Mouse (Mus musculus): ENCODE data around the gene Vwa3a. TPM values are rescaled to one million over a fixed set of nuclear protein-coding genes. Genes with fewer than 3 reads are reported as not detected.

Gene Vwa3a
- total and polyA plus RNA-seq, 2 experiments from 2014 or later: 2.5 to 5.0 TPM

DNA sequence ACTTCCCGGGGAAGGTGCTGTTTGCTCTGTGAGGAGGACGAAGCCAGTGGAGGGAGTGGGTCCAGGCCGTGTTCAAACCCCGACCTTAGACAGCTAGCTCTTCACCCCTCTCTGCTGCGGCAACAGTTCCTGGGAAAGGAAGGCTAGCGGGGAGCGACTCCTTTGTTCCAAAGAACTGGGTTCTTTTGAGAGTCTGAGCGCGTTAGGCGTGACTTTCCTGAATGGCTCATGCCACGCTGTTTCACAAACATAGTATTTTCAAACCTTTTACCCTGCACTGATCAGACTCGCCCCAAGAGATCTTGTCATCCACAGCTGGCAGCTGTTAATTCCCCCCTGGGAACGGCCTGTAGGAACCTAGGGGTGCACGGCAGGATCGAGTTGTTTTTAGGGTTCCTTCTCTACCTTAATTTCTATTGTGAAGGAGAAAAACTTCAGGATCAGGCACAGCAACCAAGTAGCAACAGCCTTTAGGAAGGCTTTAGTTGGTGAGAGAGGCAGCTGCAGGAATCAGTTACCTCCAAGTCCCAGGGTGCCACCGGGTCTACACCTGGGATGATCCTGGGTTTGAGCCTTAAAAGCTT, 104.8 kb downstream of the Vwa3a start:
- DNase-seq: no peak

DNA sequence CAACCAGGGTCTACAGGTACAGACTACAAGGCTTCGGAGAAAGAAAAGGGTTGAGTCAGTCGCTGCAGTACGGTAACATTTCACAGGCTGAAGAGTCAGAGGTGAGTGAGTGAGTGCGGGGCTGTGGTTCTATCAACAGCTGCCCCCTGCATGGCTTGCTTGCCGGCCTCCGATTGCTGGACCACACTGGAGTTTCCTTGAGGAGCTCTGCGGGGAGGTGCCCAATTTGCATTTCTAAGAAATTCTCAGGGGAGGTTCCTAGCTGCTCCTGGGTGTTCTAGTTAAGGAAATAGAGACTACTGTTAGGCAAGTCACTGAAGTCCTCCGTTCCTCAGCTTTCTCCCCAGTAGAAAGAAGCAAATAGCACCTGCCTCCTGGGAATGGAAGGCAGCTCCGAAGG, 105.6 kb downstream of the Vwa3a start:
- TF ChIP-seq CTCF (IDR thresholded peaks at IDR 0.05; ENCODE audit: low read depth): no peak
- DNase-seq (no peak), ATAC-seq (no peak)
- 15% methylated on average over 9 of the region's 9 CpGs for WGBS
- Histone ChIP-seq H3K27me3 (ENCODE audit: insufficient read depth, low read length) (no peaks in the 10 kb centered on the region), H3K4me1 (ENCODE audit: insufficient read depth) (no peaks in the 10 kb centered on the region; the same call in 1 of the 2 replicates), H3K9me3 (ENCODE audit: low read length) (no peaks in the 10 kb centered on the region), H3K9ac (peak overlapping the region; percentile 97), H3K4me2 (ENCODE audit: low read depth) (peak overlapping the region; percentile 79), H3K27ac (ENCODE audit: low read depth, low read length) (no peak overlapping the region), H3K36me3 (ENCODE audit: insufficient read depth) (peaks cover 9% of the 10 kb centered on the region), H3K4me3 (ENCODE audit: low read depth, low read length) (peak overlapping the region; percentile 83)

More for the DNA sequence above, 104.8 kb downstream of the Vwa3a start:
- H3K27me3 ChIP-seq (ENCODE audit: insufficient read depth, low read length): no peaks in the 10 kb centered on the region
- peak overlapping the region; percentile 83 for H3K4me3 ChIP-seq (ENCODE audit: low read depth, low read length)
- peak overlapping the region; percentile 97 for H3K9ac ChIP-seq
- 1% methylated on average over 16 of the region's 16 CpGs for WGBS
- peak overlapping the region; percentile 98 for H3K27ac ChIP-seq (ENCODE audit: low read depth, low read length)
- peaks cover 9% of the 10 kb centered on the region for H3K36me3 ChIP-seq (ENCODE audit: insufficient read depth)
- no peak for TF ChIP-seq CTCF (IDR thresholded peaks at IDR 0.05; ENCODE audit: low read depth)
- no peaks in the 10 kb centered on the region for H3K9me3 ChIP-seq (ENCODE audit: low read length)
- H3K4me2 ChIP-seq (ENCODE audit: low read depth): peak overlapping the region; percentile 79
- H3K4me1 ChIP-seq (ENCODE audit: insufficient read depth): no peaks in the 10 kb centered on the region; the same call in 1 of the 2 replicates
- no peak for ATAC-seq

DNA sequence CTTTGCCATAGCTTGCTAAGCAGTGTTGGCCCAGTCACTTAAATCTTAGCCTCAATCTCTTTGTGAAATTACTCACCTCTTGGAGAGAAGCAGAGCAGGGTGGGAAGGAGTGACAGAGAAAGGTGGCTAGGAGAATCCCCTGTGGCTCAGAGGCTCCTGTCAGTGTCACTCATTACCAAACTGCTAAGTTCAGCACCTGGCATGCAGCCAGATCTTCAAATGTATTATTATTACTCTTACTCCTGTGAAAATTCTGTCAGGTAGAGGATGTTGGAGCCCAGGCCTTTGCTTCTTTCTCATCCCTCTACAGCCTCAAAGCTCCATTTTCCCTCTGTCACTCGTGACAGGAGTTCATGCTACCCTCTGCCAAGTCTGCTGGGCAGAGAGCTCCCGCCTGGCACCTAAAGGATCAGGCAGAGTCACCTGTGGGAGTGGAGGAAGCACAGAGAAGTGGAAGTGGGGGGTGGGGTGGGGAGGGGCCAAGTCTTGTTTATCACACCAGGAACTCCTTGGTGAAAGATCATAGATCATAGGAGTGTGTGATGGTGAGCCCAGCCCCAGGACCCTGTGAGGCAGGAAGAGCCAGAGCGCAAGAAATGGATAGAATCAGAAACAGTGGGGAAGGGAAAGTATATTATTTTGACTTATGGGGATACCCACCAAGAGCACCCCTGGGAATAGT, 109.9 kb downstream of the Vwa3a start:
- peaks cover 4% of the 10 kb centered on the region; the same call in 1 of the 2 replicates for H3K4me1 ChIP-seq (ENCODE audit: insufficient read depth)
- H3K4me2 ChIP-seq (ENCODE audit: low read depth): no peak overlapping the region
- H3K36me3 ChIP-seq (ENCODE audit: insufficient read depth): peaks cover 9% of the 10 kb centered on the region
- 86% methylated on average over 3 of the region's 3 CpGs for WGBS
- ATAC-seq (peak; percentile 9; the same call in 1 of the 2 replicates), DNase-seq (no peak)
- H3K27ac ChIP-seq (ENCODE audit: low read depth, low read length): no peak overlapping the region
- no peak overlapping the region for H3K9ac ChIP-seq
- TF ChIP-seq CTCF (IDR thresholded peaks at IDR 0.05; ENCODE audit: low read depth): no peak
- no peak overlapping the region for H3K4me3 ChIP-seq (ENCODE audit: low read depth, low read length)
- no peaks in the 10 kb centered on the region for H3K9me3 ChIP-seq (ENCODE audit: low read length)
- no peaks in the 10 kb centered on the region for H3K27me3 ChIP-seq (ENCODE audit: insufficient read depth, low read length)

DNA sequence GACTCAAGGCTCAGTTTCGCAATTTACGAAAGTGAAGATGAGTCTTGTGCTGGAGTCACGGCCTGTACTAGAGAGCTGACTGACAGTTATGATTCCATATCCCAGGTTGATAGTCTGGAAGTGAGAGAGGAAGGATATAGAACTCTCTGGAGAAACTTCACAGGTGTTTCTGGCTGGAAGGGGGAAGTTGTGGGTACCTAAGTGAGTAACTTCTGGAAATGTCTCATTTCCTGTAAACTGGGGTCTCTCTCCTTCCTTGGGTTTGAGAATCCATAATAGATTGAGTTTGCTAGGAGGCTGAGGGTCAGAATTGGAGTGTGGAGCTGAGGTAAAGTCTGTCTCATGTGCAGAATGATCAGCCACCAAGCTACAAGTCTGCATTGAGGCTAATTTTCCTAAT, 111.0 kb downstream of the Vwa3a start:
- no peak overlapping the region for H3K4me2 ChIP-seq (ENCODE audit: low read depth)
- peaks cover 4% of the 10 kb centered on the region; the same call in 1 of the 2 replicates for H3K4me1 ChIP-seq (ENCODE audit: insufficient read depth)
- H3K9ac ChIP-seq: no peak overlapping the region
- H3K4me3 ChIP-seq (ENCODE audit: low read depth, low read length): no peak overlapping the region
- H3K36me3 ChIP-seq (ENCODE audit: insufficient read depth): peaks cover 9% of the 10 kb centered on the region
- DNase-seq: no peak
- H3K27ac ChIP-seq (ENCODE audit: low read depth, low read length): no peak overlapping the region
- TF ChIP-seq CTCF (IDR thresholded peaks at IDR 0.05; ENCODE audit: low read depth): no peak
- H3K27me3 ChIP-seq (ENCODE audit: insufficient read depth, low read length): no peaks in the 10 kb centered on the region
- no peak for ATAC-seq
- no peaks in the 10 kb centered on the region for H3K9me3 ChIP-seq (ENCODE audit: low read length)
- WGBS: 87% methylated on average over 3 of the region's 3 CpGs

Other genes starting within 250 kb of the Vwa3a start
- 192 and 198 TPM in 2 replicates for gene Uqcrc2, start 104.1 kb upstream of the Vwa3a start, total RNA-seq (2014; rRNA removed)
- gene Uqcrc2, start 104.1 kb upstream of the Vwa3a start, polyA plus RNA-seq (2015; fragmentation: Nextera tagmentation; extraction: Ambion mirVana): 239 and 241 TPM in 2 replicates
- gene Pdzd9, start 69.0 kb upstream of the Vwa3a start, total RNA-seq (2014; rRNA removed): 0.24 TPM in 1 of 2 replicates, not detected in the other
- gene Pdzd9, start 69.0 kb upstream of the Vwa3a start, polyA plus RNA-seq (2015; fragmentation: Nextera tagmentation; extraction: Ambion mirVana): 0.22 and 0.25 TPM in 2 replicates
- gene Mosmo, start 61.7 kb upstream of the Vwa3a start, total RNA-seq (2014; rRNA removed): 29.5 and 35.0 TPM in 2 replicates
- gene Mosmo, start 61.7 kb upstream of the Vwa3a start, polyA plus RNA-seq (2015; fragmentation: Nextera tagmentation; extraction: Ambion mirVana): 9.4 and 11.8 TPM in 2 replicates
- not detected in 2 replicates for gene Gm5737, start 73.0 kb downstream of the Vwa3a start, total RNA-seq (2014; rRNA removed)
- gene Gm5737, start 73.0 kb downstream of the Vwa3a start, polyA plus RNA-seq (2015; fragmentation: Nextera tagmentation; extraction: Ambion mirVana): 0.16 TPM in 1 of 2 replicates, not detected in the other
- gene Eef2k, start 103.5 kb downstream of the Vwa3a start, total RNA-seq (2014; rRNA removed): 53.8 and 56.4 TPM in 2 replicates
- gene Eef2k, start 103.5 kb downstream of the Vwa3a start, polyA plus RNA-seq (2015; fragmentation: Nextera tagmentation; extraction: Ambion mirVana): 31.6 and 35.4 TPM in 2 replicates
- gene Polr3e, start 178.4 kb downstream of the Vwa3a start, total RNA-seq (2014; rRNA removed): 28.3 and 31.2 TPM in 2 replicates
- gene Polr3e, start 178.4 kb downstream of the Vwa3a start, polyA plus RNA-seq (2015; fragmentation: Nextera tagmentation; extraction: Ambion mirVana): 18.1 and 20.9 TPM in 2 replicates
- 20.2 and 21.2 TPM in 2 replicates for gene Cdr2, start 243.0 kb downstream of the Vwa3a start, total RNA-seq (2014; rRNA removed)
- gene Cdr2, start 243.0 kb downstream of the Vwa3a start, polyA plus RNA-seq (2015; fragmentation: Nextera tagmentation; extraction: Ambion mirVana): 5.4 and 5.8 TPM in 2 replicates
- gene Mfsd13b, start 243.2 kb downstream of the Vwa3a start, total RNA-seq (2014; rRNA removed): 0.48 TPM in 1 of 2 replicates, not detected in the other
- gene Mfsd13b, start 243.2 kb downstream of the Vwa3a start, polyA plus RNA-seq (2015; fragmentation: Nextera tagmentation; extraction: Ambion mirVana): 0.21 and 0.53 TPM in 2 replicates